Comparison of ENCODE assay signal across 11 mouse cellular contexts in the genomic region with DNA sequence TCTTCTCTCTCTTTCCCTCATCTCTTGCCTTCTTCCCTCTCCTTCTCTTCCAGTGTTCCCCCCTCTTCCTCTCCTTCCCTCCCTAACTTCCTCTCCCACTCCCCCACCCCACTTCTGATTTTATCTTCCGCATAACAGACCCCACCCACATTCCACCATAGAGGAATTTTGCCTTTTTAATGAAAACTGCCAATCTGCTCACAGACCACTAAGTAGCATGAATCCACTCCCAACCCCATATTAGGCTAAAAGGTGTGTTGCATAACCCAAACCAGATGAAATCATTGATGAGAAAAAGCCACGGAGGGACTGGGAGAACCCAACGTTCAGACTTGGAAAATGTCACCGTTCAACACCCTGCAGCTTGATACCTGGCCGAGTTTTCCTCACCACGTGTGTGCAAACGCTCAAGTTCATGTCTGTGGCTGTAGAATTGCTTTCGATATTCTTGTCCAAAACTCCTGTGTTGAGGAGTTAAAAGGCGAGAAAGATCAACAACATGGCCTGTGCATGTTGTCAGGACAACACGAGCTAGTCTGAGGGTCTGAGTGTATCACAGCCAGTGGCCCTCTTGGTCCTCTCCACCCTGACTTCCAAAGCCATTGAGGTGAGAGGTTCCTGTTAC. TPM values are rescaled to one million over a fixed set of nuclear protein-coding genes. Genes with fewer than 3 reads are reported as not detected.
DNase-seq lines count a peak whose midpoint lies in the region; ATAC-seq and TF ChIP-seq lines count a peak whose summit lies in the region.
"Had no signal": no experiment of that assay in that cellular context is flagged by ENCODE, and none has a peak within 500 bp of the region (broad histone marks: within the 10 kb centered on the region; RNA-seq: fewer than 3 reads in every experiment).

No protein-coding gene starts in this region.

- no peaks in the 10 kb centered on the region for H3K9me3 ChIP-seq in kidney, postnatal 0 days (replicated peaks; ENCODE audit: low read length)
- no peaks in the 10 kb centered on the region for H3K9me3 ChIP-seq in embryonic facial prominence, embryonic 14.5 days (ENCODE audit: control insufficient read depth, low read length)
- H3K9me3 ChIP-seq: neural tube, embryonic 13.5 days had no signal

- no peaks in the 10 kb centered on the region for H3K27me3 ChIP-seq in kidney, postnatal 0 days (ENCODE audit: insufficient read depth, low read length)
- no peaks in the 10 kb centered on the region for H3K27me3 ChIP-seq in embryonic facial prominence, embryonic 14.5 days (replicated peaks; ENCODE audit: control insufficient read depth, insufficient read depth, low read length)
- H3K27me3 ChIP-seq: neural tube, embryonic 13.5 days had no signal

- peaks cover 6% of the 10 kb centered on the region; the same call in 1 of the 2 replicates for H3K36me3 ChIP-seq in kidney, postnatal 0 days (ENCODE audit: insufficient read depth, low read length)
- peaks cover 33% of the 10 kb centered on the region for H3K36me3 ChIP-seq in embryonic facial prominence, embryonic 14.5 days (ENCODE audit: control insufficient read depth, insufficient read depth, low read length)

- H3K4me1 ChIP-seq in kidney, postnatal 0 days (replicated peaks; ENCODE audit: insufficient read depth, low read length), result peaks cover 46% of the 10 kb centered on the region
- peaks cover 62% of the 10 kb centered on the region for H3K4me1 ChIP-seq in embryonic facial prominence, embryonic 14.5 days (ENCODE audit: control insufficient read depth, insufficient read depth, low read length)

- no peak overlapping the region for H3K9ac ChIP-seq in kidney, postnatal 0 days (ENCODE audit: low read depth, low read length)
- 0 out of 2 replicates have a peak overlapping the region, but pooled peaks have one; percentile 9 for H3K9ac ChIP-seq in embryonic facial prominence, embryonic 14.5 days (ENCODE audit: low read depth, low read length)
- H3K9ac ChIP-seq: neural tube, embryonic 13.5 days had no signal

- WGBS in kidney, postnatal 0 days, result 61% methylated on average over 10 of the region's 10 CpGs
- WGBS in embryonic facial prominence, embryonic 14.5 days, result 37% methylated on average over 10 of the region's 10 CpGs

- peak overlapping the region; percentile 50; the same call in 1 of the 2 replicates for H3K27ac ChIP-seq in kidney, postnatal 0 days
- peak overlapping the region; percentile 83 for H3K27ac ChIP-seq in embryonic facial prominence, embryonic 14.5 days (replicated peaks; ENCODE audit: low read depth, low read length)
- H3K27ac ChIP-seq: macrophage; neural tube, embryonic 13.5 days had no signal

- peak overlapping the region; percentile 2; the same call in 1 of the 2 replicates for H3K4me2 ChIP-seq in kidney, postnatal 0 days (ENCODE audit: low read length)
- peak overlapping the region; percentile 23 for H3K4me2 ChIP-seq in embryonic facial prominence, embryonic 14.5 days (ENCODE audit: low read depth, low read length)
- H3K4me2 ChIP-seq: neural tube, embryonic 13.5 days had no signal

- peak; percentile 27 for DNase-seq in cerebellum, adult 9-11 months
- DNase-seq in kidney, postnatal 0 days (ENCODE audit: low spot score), result no peak
- no peak for DNase-seq in kidney, adult 18-20 months
- DNase-seq in embryonic facial prominence, embryonic 14.5 days (ENCODE audit: low spot score), result peak; percentile 55
- no peak for DNase-seq in thymus, adult 18-20 months
- DNase-seq in ovary, adult 18-20 months (ENCODE audit: low spot score), result no peak
- DNase-seq: right cerebral cortex, postnatal 4 days had no signal

- no peak for TF ChIP-seq CTCF in kidney, postnatal 0 days (IDR thresholded peaks at IDR 0.05; ENCODE audit: low read depth)

- ATAC-seq in cerebellum, adult (ENCODE audit: insufficient number of reproducible peaks, low FRiP score, low TSS enrichment), result no peak
- ATAC-seq in kidney, postnatal 0 days (replicated peaks; ENCODE audit: low FRiP score, low read depth), result no peak
- ATAC-seq in embryonic facial prominence, embryonic 14.5 days (ENCODE audit: low read depth), result 0 out of 2 replicates have a peak, but pooled peaks have one; percentile 10
- peak; percentile 17; the same call in 1 of the 2 replicates for ATAC-seq in megakaryocyte progenitor cell, adult 5-6 weeks (replicated peaks; ENCODE audit: poor library complexity)

- H3K4me3 ChIP-seq in kidney, postnatal 0 days (replicated peaks; ENCODE audit: low read depth, low read length), result no peak overlapping the region
- H3K4me3 ChIP-seq in embryonic facial prominence, embryonic 14.5 days (ENCODE audit: low read depth, low read length), result no peak overlapping the region
- H3K4me3 ChIP-seq: neural tube, embryonic 13.5 days had no signal

RNA-seq across cellular contexts. Expression of gene Mbnl2, which starts 13.0 kb away (rescaled TPM):
- 119 and 122 TPM in 2 replicates for polyA plus RNA-seq in kidney, postnatal 0 days (2015; fragmentation: Nextera tagmentation; extraction: Ambion mirVana)
- polyA plus RNA-seq in embryonic facial prominence, embryonic 14.5 days (2014; fragmentation: Nextera tagmentation; extraction: Ambion mirVana), result 157 and 162 TPM in 2 replicates
- 94.4 and 97.8 TPM in 2 replicates for total RNA-seq in megakaryocyte progenitor cell, adult 5-6 weeks (2015)
- 63.2 and 70.4 TPM in 2 replicates for total RNA-seq in megakaryocyte progenitor cell, adult 5-6 weeks (2017)

Comparison
In these comparisons a context has a peak if more than half of its experiments do, and no peak if none do; other contexts are left out.
1. DNase-seq: peak in cerebellum, adult 9-11 months (single experiment) and embryonic facial prominence, embryonic 14.5 days (single experiment); none in kidney, postnatal 0 days (single experiment), kidney, adult 18-20 months (single experiment), thymus, adult 18-20 months (0 of 2) and ovary, adult 18-20 months (single experiment).
2. ATAC-seq: peak in embryonic facial prominence, embryonic 14.5 days (single experiment) and megakaryocyte progenitor cell, adult 5-6 weeks (single experiment); none in cerebellum, adult (single experiment) and kidney, postnatal 0 days (single experiment).